In the genomic region with DNA sequence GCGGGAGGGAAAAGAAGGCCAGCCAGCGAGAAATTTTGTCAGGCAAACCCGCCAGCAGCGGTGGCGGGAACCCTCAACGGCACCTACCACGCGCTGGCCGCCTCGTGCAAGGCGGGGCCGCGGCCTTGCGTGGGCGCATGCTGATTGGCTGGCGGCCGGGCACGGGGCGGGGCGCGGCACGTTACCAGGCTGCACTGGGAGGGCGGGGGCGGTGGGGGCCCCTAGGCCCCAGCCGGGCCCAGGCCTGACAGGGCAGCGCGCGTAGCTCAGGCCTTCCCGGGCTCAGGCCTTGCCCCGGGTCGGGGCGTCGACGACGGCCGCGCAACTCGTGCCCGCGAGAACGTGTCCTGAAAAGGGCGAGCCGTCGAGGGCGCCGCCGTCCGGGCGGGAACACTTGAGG, we compare ENCODE assay signal across 8 mouse cellular contexts. TPM values are rescaled to one million over a fixed set of nuclear protein-coding genes. Genes with fewer than 3 reads are reported as not detected.
DNase-seq lines count a peak whose midpoint lies in the region; ATAC-seq and TF ChIP-seq lines count a peak whose summit lies in the region.

No protein-coding gene starts in this region.

- H3K27me3 ChIP-seq in heart, postnatal 0 days (ENCODE audit: control insufficient read depth, insufficient read depth, low read length), result peaks cover 23% of the 10 kb centered on the region
- H3K27me3 ChIP-seq in hindbrain, embryonic 13.5 days, result peaks cover 25% of the 10 kb centered on the region
- peaks cover 12% of the 10 kb centered on the region; the same call in 1 of the 2 replicates for H3K27me3 ChIP-seq in midbrain, embryonic 14.5 days (ENCODE audit: control insufficient read depth, insufficient read depth, low read length)

- H3K4me2 ChIP-seq in heart, postnatal 0 days (ENCODE audit: low read depth, low read length), result peak overlapping the region; percentile 65; the same call in 1 of the 2 replicates
- H3K4me2 ChIP-seq in hindbrain, embryonic 13.5 days, result peak overlapping the region; percentile 65
- peak overlapping the region; percentile 58; the same call in 1 of the 2 replicates for H3K4me2 ChIP-seq in midbrain, embryonic 14.5 days (ENCODE audit: low read length)

- H3K36me3 ChIP-seq in heart, postnatal 0 days (replicated peaks; ENCODE audit: control insufficient read depth, insufficient read depth, low read length), result no peaks in the 10 kb centered on the region
- H3K36me3 ChIP-seq in hindbrain, embryonic 13.5 days, result no peaks in the 10 kb centered on the region
- H3K36me3 ChIP-seq in midbrain, embryonic 14.5 days (ENCODE audit: control insufficient read depth, insufficient read depth, low read length), result no peaks in the 10 kb centered on the region

- H3K4me1 ChIP-seq in heart, postnatal 0 days (ENCODE audit: control insufficient read depth, insufficient read depth), result no peaks in the 10 kb centered on the region; the same call in 1 of the 2 replicates
- H3K4me1 ChIP-seq in hindbrain, embryonic 13.5 days (replicated peaks), result peaks cover 9% of the 10 kb centered on the region
- no peaks in the 10 kb centered on the region for H3K4me1 ChIP-seq in midbrain, embryonic 14.5 days (ENCODE audit: control insufficient read depth, insufficient read depth, low read length)

- H3K9me3 ChIP-seq in heart, postnatal 0 days (replicated peaks; ENCODE audit: control insufficient read depth, low read length), result peaks cover 8% of the 10 kb centered on the region
- peaks cover 8% of the 10 kb centered on the region for H3K9me3 ChIP-seq in hindbrain, embryonic 13.5 days
- peaks cover 4% of the 10 kb centered on the region for H3K9me3 ChIP-seq in midbrain, embryonic 14.5 days (ENCODE audit: control insufficient read depth, low read length)

- no peak for DNase-seq in heart, postnatal 0 days (ENCODE audit: low spot score)
- DNase-seq in heart, postnatal 4 days, result no peak
- peak; percentile 69 for DNase-seq in ZHBTc4 (ENCODE audit: low read depth, low spot score)
- DNase-seq in midbrain, embryonic 14.5 days, result no peak
- no peak for DNase-seq in cerebellum, postnatal 14 days

- no peak overlapping the region for H3K27ac ChIP-seq in heart, postnatal 0 days (ENCODE audit: low read depth)
- H3K27ac ChIP-seq in hindbrain, embryonic 13.5 days, result no peak overlapping the region
- H3K27ac ChIP-seq in midbrain, embryonic 14.5 days (replicated peaks; ENCODE audit: low read depth, low read length), result no peak overlapping the region

- no peak overlapping the region for H3K9ac ChIP-seq in heart, postnatal 0 days (replicated peaks; ENCODE audit: low read depth, low read length)
- H3K9ac ChIP-seq in hindbrain, embryonic 13.5 days, result no peak overlapping the region
- H3K9ac ChIP-seq in midbrain, embryonic 14.5 days (replicated peaks; ENCODE audit: low read length), result no peak overlapping the region

- TF ChIP-seq CTCF in heart, postnatal 0 days (IDR thresholded peaks at IDR 0.05; ENCODE audit: low read depth), result no peak

- TF ChIP-seq EP300 in heart, postnatal 0 days (IDR thresholded peaks at IDR 0.05; ENCODE audit: low read depth), result no peak

- peak overlapping the region; percentile 56 for H3K4me3 ChIP-seq in heart, postnatal 0 days (ENCODE audit: low read depth, low read length)
- peak overlapping the region; percentile 53 for H3K4me3 ChIP-seq in hindbrain, embryonic 13.5 days
- H3K4me3 ChIP-seq in midbrain, embryonic 14.5 days (replicated peaks; ENCODE audit: low read depth, low read length), result peak overlapping the region; percentile 46; the same call in 1 of the 2 replicates

- WGBS in heart, postnatal 0 days, result 54% methylated on average over 37 of the region's 49 CpGs
- 51% methylated on average over 49 of the region's 49 CpGs for WGBS in hindbrain, embryonic 13.5 days
- WGBS in midbrain, embryonic 14.5 days, result 53% methylated on average over 48 of the region's 49 CpGs

- no peak; the same call in 1 of the 2 replicates for ATAC-seq in heart, postnatal 0 days (ENCODE audit: insufficient read depth, low read depth)
- peak; percentile 73; the same call in 1 of the 2 replicates for ATAC-seq in hindbrain, embryonic 13.5 days (ENCODE audit: low FRiP score)
- peak; percentile 57; the same call in 1 of the 2 replicates for ATAC-seq in midbrain, embryonic 14.5 days (ENCODE audit: low FRiP score, low TSS enrichment)
- ATAC-seq in activated CD4-positive, CD25-positive, alpha-beta regulatory T cell, adult 4 months, result no peak
- no peak for ATAC-seq in erythroblast, adult 5-6 weeks (replicated peaks; ENCODE audit: low FRiP score, poor library complexity, severe bottlenecking)

RNA-seq across cellular contexts. Expression of a gene that starts 0.6 kb away (rescaled TPM):
- not detected in 2 replicates for total RNA-seq in heart, postnatal 0 days (2014; rRNA removed; ENCODE audit: low replicate concordance)
- not detected in 2 replicates for polyA plus RNA-seq in heart, postnatal 0 days (2015; fragmentation: Nextera tagmentation; extraction: Ambion mirVana)
- under 1 TPM in 1 of 2 experiments, not detected in 1; 0.36 TPM for total RNA-seq in heart, postnatal 4 days (2021)
- 0.10 TPM in 1 of 2 replicates, not detected in the other for polyA plus RNA-seq in hindbrain, embryonic 13.5 days (2015; fragmentation: Nextera tagmentation; extraction: Ambion mirVana)
- polyA plus RNA-seq in midbrain, embryonic 14.5 days (2014; fragmentation: Nextera tagmentation; extraction: Ambion mirVana), result not detected in 2 replicates
- under 1 TPM in 1 of 2 experiments, not detected in 1; 0.33 TPM for polyA plus RNA-seq in activated CD4-positive, CD25-positive, alpha-beta regulatory T cell, adult 4 months (2017; shearing (Covaris generic))
- not detected in 2 replicates for total RNA-seq in erythroblast, adult 5-6 weeks (2015; ENCODE audit: low replicate concordance)
- total RNA-seq in erythroblast, adult 5-6 weeks (2017; ENCODE audit: low replicate concordance), result not detected in 2 replicates

RNA-seq across cellular contexts. Expression of a gene that starts 43.1 kb away (rescaled TPM):
- 0.11 and 1.0 TPM in 2 replicates for total RNA-seq in heart, postnatal 0 days (2014; rRNA removed; ENCODE audit: low replicate concordance)
- 0.85 and 1.2 TPM in 2 replicates for polyA plus RNA-seq in heart, postnatal 0 days (2015; fragmentation: Nextera tagmentation; extraction: Ambion mirVana)
- 1 to 10 TPM; 4.4 TPM for total RNA-seq in heart, postnatal 4 days (2021)
- polyA plus RNA-seq in hindbrain, embryonic 13.5 days (2015; fragmentation: Nextera tagmentation; extraction: Ambion mirVana), result 4.2 and 4.5 TPM in 2 replicates
- polyA plus RNA-seq in midbrain, embryonic 14.5 days (2014; fragmentation: Nextera tagmentation; extraction: Ambion mirVana), result 5.0 and 5.1 TPM in 2 replicates
- polyA plus RNA-seq in activated CD4-positive, CD25-positive, alpha-beta regulatory T cell, adult 4 months (2017; shearing (Covaris generic)), result 1 to 10 TPM; 1.5 to 2.6 TPM
- 0.21 TPM in 1 of 2 replicates, not detected in the other for total RNA-seq in erythroblast, adult 5-6 weeks (2015; ENCODE audit: low replicate concordance)
- not detected in 2 replicates for total RNA-seq in erythroblast, adult 5-6 weeks (2017; ENCODE audit: low replicate concordance)

Comparison
In these comparisons a context has a peak if more than half of its experiments do, and no peak if none do; other contexts are left out.
1. ATAC-seq: peak in hindbrain, embryonic 13.5 days (single experiment) and midbrain, embryonic 14.5 days (single experiment); none in heart, postnatal 0 days (single experiment), activated CD4-positive, CD25-positive, alpha-beta regulatory T cell, adult 4 months (single experiment) and erythroblast, adult 5-6 weeks (single experiment).
2. Peak in every context shown above with its lines, with median percentiles within 50 percentile points of each other: H3K4me2 ChIP-seq and H3K4me3 ChIP-seq.